Mouse (Mus musculus) right cerebral cortex, postnatal 14 days (tissue): ENCODE data around the gene Pgm1.

Source experiments
- DNase-seq: peaks from one replicate; pipeline ENCODE4 v3.0.0; 2022

Pgm1 gene

GRCm38 (mm10) chr4:100012361-100013035 is 83.3 kb downstream of the Pgm1 start:
- no peak for DNase-seq

- no peak for DNase-seq
These were observed 98.6 kb downstream of the Pgm1 start for GRCm38 (mm10) chr4:100027773-100028172.

GRCm38 (mm10) chr4:100028641-100029040 is 99.4 kb downstream of the Pgm1 start:
- peak; percentile 81 for DNase-seq

- no peak for DNase-seq
These were observed 102.1 kb downstream of the Pgm1 start for GRCm38 (mm10) chr4:100031270-100031669.

GRCm38 (mm10) chr4:100032608-100033007 is 103.4 kb downstream of the Pgm1 start:
- DNase-seq: no peak

GRCm38 (mm10) chr4:100033944-100034343 is 104.7 kb downstream of the Pgm1 start:
- DNase-seq: no peak

GRCm38 (mm10) chr4:100034971-100035370 is 105.8 kb downstream of the Pgm1 start:
- no peak for DNase-seq

GRCm38 (mm10) chr4:100035919-100036554 is 106.8 kb downstream of the Pgm1 start:
- no peak for DNase-seq
